Mouse (Mus musculus): ENCODE data around the gene Tmem253.
A peak's percentile ranks its signal among the peaks of the same experiment; 100 is the strongest.

The Tmem253 gene

GRCm38 (mm10) chr14:52008321-52009203 lies 6.9 kb upstream of the Tmem253 start:
- peak; percentile 94 for DNase-seq (ENCODE audit: low read depth, low spot score)

GRCm38 (mm10) chr14:52009361-52009760 lies 6.1 kb upstream of the Tmem253 start:
- DNase-seq (ENCODE audit: low read depth, low spot score), result no peak

DNA sequence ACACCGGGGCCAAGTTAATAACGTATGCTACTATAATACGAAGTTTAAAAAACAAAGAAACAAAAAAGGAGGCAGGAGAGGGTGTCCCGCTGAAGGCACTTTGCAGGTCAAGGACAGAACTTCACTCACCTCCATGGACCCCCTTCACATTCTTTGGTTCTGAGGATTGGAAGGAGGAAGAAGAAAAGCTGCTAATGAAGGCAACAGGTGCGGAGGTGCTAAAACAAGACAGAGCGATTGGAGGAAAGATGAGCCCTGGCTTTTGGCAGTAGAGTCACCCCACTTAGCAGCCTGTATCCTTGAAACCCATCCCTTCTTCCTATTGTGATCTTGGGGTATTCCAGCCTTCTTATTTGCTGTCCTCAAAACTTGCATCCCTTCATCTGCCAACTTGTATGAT lies 5.6 kb upstream of the Tmem253 start:
- no peak for DNase-seq (ENCODE audit: low read depth, low spot score)

DNA sequence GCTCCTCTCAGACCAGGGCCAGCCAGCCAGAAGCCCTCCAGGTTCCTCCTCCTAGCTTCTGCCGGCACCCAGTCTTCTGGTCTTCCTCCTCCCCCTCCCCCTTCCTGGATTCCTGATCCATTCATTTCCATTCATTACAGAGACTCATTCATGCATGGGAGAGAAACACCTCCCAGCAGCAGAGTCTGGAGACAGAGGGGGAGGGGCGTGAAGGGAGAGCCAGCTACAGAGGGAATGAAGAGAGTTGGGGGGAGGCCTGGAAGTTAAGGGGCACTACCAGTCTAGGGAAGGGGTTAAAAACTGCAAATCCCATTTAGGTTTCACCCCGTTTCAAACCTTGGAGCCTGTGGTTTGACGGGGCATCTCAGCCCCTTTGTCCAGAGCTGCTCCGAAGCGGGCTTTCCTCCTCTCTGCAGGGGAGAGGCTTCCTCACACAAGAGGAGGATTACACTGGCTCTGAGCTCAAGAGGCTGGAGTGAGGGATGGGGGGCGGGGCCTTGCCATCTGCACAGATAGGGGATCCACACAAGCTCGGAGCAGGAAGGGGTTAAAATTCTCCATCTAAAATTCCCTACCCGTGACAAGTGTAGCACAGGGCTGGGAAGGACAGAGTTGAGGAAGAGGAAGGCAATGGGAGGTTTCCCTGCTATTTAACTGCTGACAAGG lies 4.9 kb upstream of the Tmem253 start:
- DNase-seq (ENCODE audit: low read depth, low spot score), result peak; percentile 90

DNA sequence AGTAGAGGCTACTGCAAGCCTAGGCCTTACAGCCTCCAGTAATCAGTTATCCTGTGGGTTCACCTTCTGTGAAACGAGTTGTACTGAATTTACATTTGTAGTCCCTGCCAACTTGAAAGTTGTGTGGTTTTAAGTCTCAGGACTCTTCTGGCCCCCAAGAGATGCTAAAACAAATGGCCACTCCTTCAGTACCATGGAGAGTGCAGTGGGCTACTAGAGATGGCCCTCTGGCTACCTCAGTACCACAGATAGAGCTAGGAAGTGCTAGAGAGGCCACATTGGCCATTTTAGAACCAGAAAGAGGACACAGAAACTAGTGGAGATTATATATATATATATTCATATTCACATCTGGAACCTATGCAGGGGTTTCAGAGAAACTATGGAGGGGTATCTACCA lies 3.8 kb upstream of the Tmem253 start:
- DNase-seq (ENCODE audit: low read depth, low spot score), result no peak

- DNase-seq (ENCODE audit: low read depth, low spot score), result no peak
Observed at GRCm38 (mm10) chr14:52012085-52012484, 3.4 kb upstream of the Tmem253 start.

GRCm38 (mm10) chr14:52012553-52012952 lies 2.9 kb upstream of the Tmem253 start:
- no peak for DNase-seq (ENCODE audit: low read depth, low spot score)

DNA sequence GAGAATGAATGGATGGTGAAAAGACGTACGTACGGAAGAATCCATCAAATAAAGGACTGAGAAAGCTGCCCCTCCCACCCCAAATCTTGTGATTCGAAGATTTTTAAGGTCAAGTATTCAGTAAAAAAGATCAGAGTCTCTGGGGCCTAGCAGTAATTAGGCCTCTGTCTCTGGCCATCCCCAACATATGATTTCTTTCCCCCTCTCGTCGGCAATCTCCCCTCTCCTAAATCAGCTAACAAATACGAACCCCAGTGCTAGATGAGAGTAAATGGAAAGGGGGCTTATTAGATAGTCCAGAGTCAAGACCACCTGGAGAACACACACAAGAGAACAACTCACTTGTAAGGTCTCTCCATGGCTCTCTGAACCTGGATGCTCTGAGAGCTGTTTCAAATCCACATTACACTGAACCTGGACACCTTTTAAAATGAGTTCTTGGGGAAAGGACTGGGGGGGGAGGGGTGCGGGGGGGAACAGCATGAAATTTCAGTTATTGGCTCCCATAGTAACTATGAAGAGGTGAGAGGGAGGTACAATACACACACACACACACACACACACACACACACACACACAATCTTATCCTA lies 2.3 kb upstream of the Tmem253 start:
- DNase-seq (ENCODE audit: low read depth, low spot score), result no peak

- DNase-seq (ENCODE audit: low read depth, low spot score), result peak; percentile 52
Observed at GRCm38 (mm10) chr14:52013771-52014219, 1.7 kb upstream of the Tmem253 start.

DNA sequence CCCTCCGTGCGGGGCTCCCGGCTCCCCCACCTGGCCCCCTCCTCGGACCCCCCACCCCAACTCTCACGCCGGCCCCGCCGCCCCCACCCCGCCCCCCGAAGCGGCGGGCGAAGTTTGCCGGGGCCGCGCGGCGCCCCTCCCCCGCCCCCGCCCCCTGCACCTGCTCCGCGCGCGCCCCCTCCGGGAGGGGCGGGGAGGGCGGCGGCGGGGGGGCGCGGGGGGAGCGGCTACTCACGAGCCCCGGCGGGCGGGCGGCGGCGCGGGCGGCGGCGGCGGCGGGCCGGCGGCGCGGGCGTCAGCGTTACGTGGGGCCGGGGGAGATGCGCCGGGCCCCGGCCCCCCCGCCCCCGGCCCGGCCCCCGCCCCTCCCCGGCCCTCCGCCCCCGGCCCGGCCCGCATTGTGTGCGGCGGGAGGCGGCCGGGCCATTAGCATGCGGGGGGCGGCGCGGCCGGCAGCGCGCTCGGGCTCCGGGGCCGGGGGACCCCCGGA lies 1.1 kb upstream of the Tmem253 start:
- no peak for DNase-seq (ENCODE audit: low read depth, low spot score)

GRCm38 (mm10) chr14:52014761-52015311 lies 622 bp upstream of the Tmem253 start:
- DNase-seq (ENCODE audit: low read depth, low spot score), result peak; percentile 83

DNA sequence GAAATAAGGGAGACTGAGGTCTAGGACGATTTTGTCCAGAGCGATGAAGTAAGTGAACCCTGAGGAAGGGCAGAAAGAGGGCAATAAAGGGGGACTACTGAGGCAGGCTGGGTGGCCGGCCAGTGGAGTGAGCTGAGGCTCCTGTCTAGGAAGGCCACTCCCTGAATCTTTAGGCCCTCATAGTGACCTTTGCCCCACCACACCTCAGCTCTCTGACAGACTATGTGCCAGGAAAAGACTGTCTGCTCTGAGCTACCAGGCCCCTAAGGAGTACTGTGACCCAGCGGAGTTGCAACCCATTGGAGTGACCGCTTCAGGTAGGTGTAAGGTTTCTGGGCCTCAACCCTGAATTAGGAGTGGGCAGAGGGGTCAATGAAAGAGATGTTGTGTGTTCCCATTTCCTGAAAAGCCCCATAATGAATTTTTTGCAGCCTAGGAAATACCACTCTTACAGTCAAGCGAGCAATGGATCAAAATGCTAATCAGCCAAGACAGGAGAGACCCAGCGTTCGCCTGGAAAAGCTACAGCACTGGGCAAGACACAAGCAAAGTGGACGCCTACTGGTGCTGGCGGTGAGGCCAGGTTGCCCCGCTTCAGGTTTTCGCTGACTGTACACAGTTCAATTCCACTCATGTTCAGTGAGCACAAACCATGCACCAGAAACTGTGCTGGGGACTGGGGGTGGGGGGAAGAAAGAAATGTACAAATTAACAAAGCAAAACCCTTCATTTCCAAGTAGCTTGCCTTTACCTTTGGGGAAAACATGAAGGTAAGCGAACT lies 1.4 kb downstream of the Tmem253 start:
- no peak for DNase-seq (ENCODE audit: low read depth, low spot score)

DNA sequence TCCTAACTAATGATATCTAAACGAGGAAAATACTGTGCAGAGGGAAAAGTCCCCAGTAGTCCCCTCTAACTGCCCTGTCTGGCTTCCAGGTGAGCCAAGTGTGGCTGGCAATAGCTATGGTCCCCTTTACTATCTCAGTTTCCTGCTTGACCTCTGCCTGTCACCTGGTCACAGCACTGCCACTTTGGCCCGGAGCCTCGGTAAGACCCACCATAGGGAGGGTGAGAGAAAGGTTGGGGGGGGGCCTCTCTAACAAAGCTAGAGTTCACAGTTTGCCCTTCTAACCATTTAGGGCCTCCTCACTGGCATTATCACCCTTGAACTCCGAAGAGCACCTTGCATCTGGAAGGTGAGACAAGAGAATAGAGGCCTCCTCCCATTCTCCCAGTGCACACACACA lies 2.2 kb downstream of the Tmem253 start:
- no peak for DNase-seq (ENCODE audit: low read depth, low spot score)

- no peak for DNase-seq (ENCODE audit: low read depth, low spot score)
Observed at GRCm38 (mm10) chr14:52018248-52019050, 3.0 kb downstream of the Tmem253 start.

DNA sequence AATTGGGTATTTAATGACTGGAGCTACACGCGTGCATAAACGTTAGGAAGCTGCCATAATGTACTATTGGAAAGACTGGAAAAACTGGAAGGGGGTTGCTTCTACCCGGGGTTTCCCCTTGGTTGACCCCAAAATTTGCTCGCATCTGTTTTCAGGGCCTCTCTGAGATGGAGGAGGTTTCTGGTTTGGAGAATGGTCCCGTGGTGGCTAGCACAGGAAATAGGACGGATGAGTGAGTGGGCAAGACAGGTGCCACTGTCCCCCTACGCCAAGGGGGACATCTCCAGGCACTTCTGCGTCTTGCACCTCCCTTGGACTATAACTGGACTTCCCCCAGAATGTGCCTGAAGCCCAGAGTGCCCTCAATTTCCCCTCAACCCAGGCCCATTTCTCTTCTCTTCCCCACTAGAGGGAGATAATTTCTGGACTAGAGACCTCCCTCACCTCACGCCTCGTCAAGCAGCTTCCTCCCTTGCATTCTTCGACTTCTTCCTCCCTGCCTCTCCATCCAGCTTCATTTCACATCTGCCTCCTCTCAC lies 3.7 kb downstream of the Tmem253 start:
- no peak for DNase-seq (ENCODE audit: low read depth, low spot score)

- DNase-seq (ENCODE audit: low read depth, low spot score), result peak; percentile 97
Observed at GRCm38 (mm10) chr14:52019590-52020340, 4.3 kb downstream of the Tmem253 start.

DNA sequence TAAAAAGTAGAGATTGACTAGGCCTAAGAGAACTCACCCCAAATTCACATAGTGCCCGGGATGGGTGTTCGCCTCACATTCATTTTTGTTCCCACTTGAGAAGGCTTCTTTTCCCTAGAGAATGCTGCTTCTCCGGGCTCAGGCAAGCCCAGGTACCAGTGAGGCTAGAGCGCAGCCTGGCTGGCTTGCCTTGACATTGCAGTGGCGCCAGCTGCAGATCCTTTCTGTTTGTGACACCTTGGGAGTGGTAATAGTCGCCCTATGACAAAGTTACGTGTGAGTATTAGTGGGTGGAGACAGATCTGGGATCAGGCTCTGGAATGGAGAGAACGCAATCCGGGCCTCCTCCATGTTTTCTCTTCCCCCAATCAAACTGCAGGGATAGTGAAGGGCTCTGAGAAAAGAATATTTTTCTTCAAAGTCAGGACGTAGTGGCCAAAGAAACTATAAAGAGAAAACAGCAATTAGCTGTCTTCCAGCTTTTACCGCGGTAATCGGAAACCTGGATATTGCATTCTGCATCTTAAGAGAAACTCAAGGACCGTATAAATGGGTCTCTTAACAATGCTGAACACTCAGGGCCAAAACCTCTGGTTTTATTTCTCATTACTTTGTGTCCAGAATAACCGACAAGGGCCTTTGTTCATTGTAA lies 5.2 kb downstream of the Tmem253 start, which contains the start of gene Zfp219:
TSS of gene Zfp219 (minus strand) at position 248 of the 652 bp plus-strand sequence.
- peak; percentile 74 for DNase-seq (ENCODE audit: low read depth, low spot score)

- DNase-seq (ENCODE audit: low read depth, low spot score), result no peak
Observed at GRCm38 (mm10) chr14:52021138-52021529, 5.7 kb downstream of the Tmem253 start.
